ENCODE assay signal across 26 mouse cellular contexts in the genomic region with DNA sequence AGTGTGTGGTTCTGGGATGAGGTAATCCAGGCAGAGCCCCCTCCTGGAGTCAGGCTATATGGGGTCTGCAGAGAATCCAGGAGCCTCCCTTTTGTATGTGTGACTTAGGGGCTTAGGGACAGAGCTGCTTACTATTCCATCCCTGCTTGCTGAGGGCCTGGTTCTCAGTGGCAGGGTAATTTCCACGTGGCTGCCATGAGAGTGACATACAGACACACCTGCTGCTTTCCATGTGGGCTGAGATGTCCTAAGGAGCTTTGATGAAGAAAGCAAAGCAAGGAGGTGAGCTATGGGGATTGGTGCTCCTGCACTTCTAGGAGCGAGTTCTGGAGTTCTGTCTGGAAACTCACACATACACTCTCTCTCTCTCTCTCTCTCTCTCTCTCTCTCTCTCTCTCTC.
A peak's percentile ranks its signal among the peaks of the same experiment; 100 is the strongest.
DNase-seq lines count a peak whose midpoint lies in the region; ATAC-seq and TF ChIP-seq lines count a peak whose summit lies in the region.
"Had no signal": no experiment of that assay in that cellular context is flagged by ENCODE, and none has a peak within 500 bp of the region (broad histone marks: within the 10 kb centered on the region; RNA-seq: fewer than 3 reads in every experiment).

No protein-coding gene starts in this region.

- no peak overlapping the region for H3K4me2 ChIP-seq in forebrain, embryonic 13.5 days
- no peak overlapping the region for H3K4me2 ChIP-seq in neural tube, embryonic 13.5 days
- no peak overlapping the region for H3K4me2 ChIP-seq in liver, postnatal 0 days (ENCODE audit: low read depth, low read length)
- H3K4me2 ChIP-seq: embryonic facial prominence, embryonic 15.5 days; hindbrain, embryonic 14.5 days; limb, embryonic 15.5 days; neural tube, embryonic 15.5 days had no signal

- no peak for TF ChIP-seq EP300 in liver, postnatal 0 days (IDR thresholded peaks at IDR 0.05; ENCODE audit: low read depth)

- no peaks in the 10 kb centered on the region for H3K36me3 ChIP-seq in forebrain, embryonic 10.5 days (replicated peaks)
- no peaks in the 10 kb centered on the region for H3K36me3 ChIP-seq in forebrain, embryonic 13.5 days (ENCODE audit: poor library complexity, severe bottlenecking)
- no peaks in the 10 kb centered on the region for H3K36me3 ChIP-seq in neural tube, embryonic 13.5 days
- no peaks in the 10 kb centered on the region for H3K36me3 ChIP-seq in liver, postnatal 0 days (replicated peaks; ENCODE audit: insufficient read depth, low read length)
- H3K36me3 ChIP-seq: embryonic facial prominence, embryonic 15.5 days; limb, embryonic 15.5 days; neural tube, embryonic 15.5 days had no signal

- no peak for ATAC-seq in forebrain, embryonic 13.5 days
- no peak for ATAC-seq in neural tube, embryonic 13.5 days (ENCODE audit: low read depth)
- no peak for ATAC-seq in liver, postnatal 0 days
- ATAC-seq: forebrain, embryonic 16.5 days; inflammation-experienced regulatory T-cells, adult 6 months had no signal

- peak overlapping the region; percentile 86; the same call in 1 of the 2 replicates for H3K27ac ChIP-seq in forebrain, embryonic 10.5 days
- no peak overlapping the region for H3K27ac ChIP-seq in forebrain, embryonic 13.5 days
- H3K27ac ChIP-seq in layer of hippocampus, adult 2 months = peak overlapping the region; percentile 71
- peak overlapping the region; percentile 83; the same call in 1 of the 2 replicates for H3K27ac ChIP-seq in neural tube, embryonic 13.5 days (replicated peaks)
- H3K27ac ChIP-seq in liver, postnatal 0 days (ENCODE audit: low read depth) = no peak overlapping the region
- H3K27ac ChIP-seq: gastrocnemius, adult 2 months; macrophage had no signal

- H3K4me1 ChIP-seq in forebrain, embryonic 10.5 days = peaks cover 34% of the 10 kb centered on the region
- H3K4me1 ChIP-seq in forebrain, embryonic 13.5 days = peaks cover 18% of the 10 kb centered on the region
- peaks cover 30% of the 10 kb centered on the region for H3K4me1 ChIP-seq in neural tube, embryonic 13.5 days (replicated peaks)
- H3K4me1 ChIP-seq in liver, postnatal 0 days (ENCODE audit: insufficient read depth) = peaks cover 4% of the 10 kb centered on the region

- H3K9me3 ChIP-seq in forebrain, embryonic 10.5 days = no peaks in the 10 kb centered on the region
- H3K9me3 ChIP-seq in forebrain, embryonic 13.5 days (replicated peaks) = no peaks in the 10 kb centered on the region
- no peaks in the 10 kb centered on the region for H3K9me3 ChIP-seq in neural tube, embryonic 13.5 days
- H3K9me3 ChIP-seq in liver, postnatal 0 days (ENCODE audit: low read length) = no peaks in the 10 kb centered on the region
- H3K9me3 ChIP-seq: embryonic facial prominence, embryonic 15.5 days; limb, embryonic 15.5 days; neural tube, embryonic 15.5 days had no signal

- WGBS in forebrain, embryonic 10.5 days = 58% methylated on average over 2 of the region's 2 CpGs
- WGBS in forebrain, embryonic 13.5 days = 56% methylated on average over 2 of the region's 2 CpGs
- 47% methylated on average over 2 of the region's 2 CpGs for WGBS in neural tube, embryonic 13.5 days
- WGBS in liver, postnatal 0 days (ENCODE audit: insufficient replicate concordance) = 73% methylated on average over 2 of the region's 2 CpGs

- no peak overlapping the region for H3K9ac ChIP-seq in forebrain, embryonic 13.5 days
- no peak overlapping the region for H3K9ac ChIP-seq in neural tube, embryonic 13.5 days
- H3K9ac ChIP-seq in liver, postnatal 0 days (replicated peaks) = no peak overlapping the region
- H3K9ac ChIP-seq: embryonic facial prominence, embryonic 15.5 days; hindbrain, embryonic 14.5 days; limb, embryonic 15.5 days; neural tube, embryonic 15.5 days had no signal

- DNase-seq in forebrain, embryonic 10.5 days (ENCODE audit: extremely low spot score, low spot score) = no peak
- no peak for DNase-seq in layer of hippocampus, adult 2 months (ENCODE audit: low spot score in 2 of 2)
- no peak for DNase-seq in layer of hippocampus, postnatal 25 days (ENCODE audit: extremely low spot score in 1 of 2, low spot score in 1 of 2)
- no peak for DNase-seq in neural tube, embryonic 10.5 days (ENCODE audit: extremely low spot score, low spot score)
- DNase-seq in liver, postnatal 0 days = peak; percentile 8
- DNase-seq in thymus, postnatal 4 days = no peak
- DNase-seq: cerebellum, adult 2 months; cerebellum, postnatal 14 days; gastrocnemius, adult 2 months; kidney, adult 11 months; kidney, postnatal 14 days; left cerebral cortex, postnatal 4 days; lung, adult 2 months; lung, postnatal 10 days; right cerebral cortex, adult 18-20 months; spleen, adult 18-20 months; thymus, postnatal 14 days had no signal

- no peak for TF ChIP-seq CTCF in layer of hippocampus, adult 2 months (conservative IDR thresholded peaks at IDR 0.05)
- no peak for TF ChIP-seq CTCF in liver, postnatal 0 days (IDR thresholded peaks at IDR 0.05; ENCODE audit: low read depth)

- H3K4me3 ChIP-seq in forebrain, embryonic 10.5 days = no peak overlapping the region
- no peak overlapping the region for H3K4me3 ChIP-seq in forebrain, embryonic 13.5 days
- H3K4me3 ChIP-seq in layer of hippocampus, adult 2 months = no peak overlapping the region
- H3K4me3 ChIP-seq in neural tube, embryonic 13.5 days = no peak overlapping the region
- H3K4me3 ChIP-seq in liver, postnatal 0 days (ENCODE audit: low read depth, low read length) = no peak overlapping the region
- H3K4me3 ChIP-seq: embryonic facial prominence, embryonic 15.5 days; gastrocnemius, adult 2 months; limb, embryonic 15.5 days; neural tube, embryonic 15.5 days had no signal

- no peaks in the 10 kb centered on the region; the same call in 1 of the 2 replicates for H3K27me3 ChIP-seq in forebrain, embryonic 10.5 days (ENCODE audit: poor library complexity, severe bottlenecking)
- no peaks in the 10 kb centered on the region for H3K27me3 ChIP-seq in forebrain, embryonic 13.5 days
- no peaks in the 10 kb centered on the region for H3K27me3 ChIP-seq in neural tube, embryonic 13.5 days
- H3K27me3 ChIP-seq in liver, postnatal 0 days (ENCODE audit: insufficient read depth, low read length) = no peaks in the 10 kb centered on the region
- H3K27me3 ChIP-seq: embryonic facial prominence, embryonic 15.5 days; limb, embryonic 15.5 days; neural tube, embryonic 15.5 days had no signal

Comparison
In these comparisons a context has a peak if more than half of its experiments do, and no peak if none do; other contexts are left out.
1. H3K27ac ChIP-seq: peak in forebrain, embryonic 10.5 days (single experiment), layer of hippocampus, adult 2 months (single experiment) and neural tube, embryonic 13.5 days (single experiment); none in forebrain, embryonic 13.5 days (single experiment) and liver, postnatal 0 days (single experiment).